Mouse (Mus musculus) brown adipose tissue, adult 24 weeks (tissue): Measurements from ENCODE around the gene Defb19. TPM values are rescaled to one million over a fixed set of nuclear protein-coding genes. Genes with fewer than 3 reads are reported as not detected.

ENCODE experiments used
- H3K27ac ChIP-seq: fragments of 200-500 bp; replicated peaks from 2 replicates; pipeline ENCODE4 v1.5.1; 2012; ENCODE audit warnings: low read depth, mild to moderate bottlenecking, low read length
- H3K4me1 ChIP-seq: fragments of 200-500 bp; 2 replicates; pipeline ENCODE4 v1.6.1; 2012; ENCODE audit warnings: low read length, mixed read lengths; ENCODE audit not compliant: control insufficient read depth, insufficient read depth, insufficient read length
- H3K4me3 ChIP-seq: fragments of 200-500 bp; 2 replicates; pipeline ENCODE4 v1.5.1; 2012; ENCODE audit warnings: low read depth, mild to moderate bottlenecking, low read length, moderate library complexity; ENCODE audit not compliant: insufficient read depth
- polyA plus RNA-seq: library from polyadenylated mRNA; stranded (reverse); fragments of >200 nt; gene quantifications from 2 replicates; pipeline ENCODE4 v1.2.4, GENCODE M21; 2012; ENCODE audit not compliant: missing spikeins, insufficient read depth, insufficient read length

Defb19 gene
- not detected in 2 replicates for polyA plus RNA-seq

GRCm38 (mm10) chr2:152580107-152580506, at the start of gene Defb19:
Defb19 (minus strand) TSS chr2:152580312.
- H3K4me3 ChIP-seq: no peak within 1 kb of the TSS
- H3K4me1 ChIP-seq: no peaks in the 10 kb centered on the region
- no peak within 1 kb of the TSS for H3K27ac ChIP-seq

GRCm38 (mm10) chr2:152629904-152630303, 49.8 kb upstream of the Defb19 start:
- no peaks in the 10 kb centered on the region for H3K4me1 ChIP-seq
- H3K27ac ChIP-seq: no peak overlapping the region
- no peak overlapping the region for H3K4me3 ChIP-seq

- H3K27ac ChIP-seq: no peak overlapping the region
- H3K4me3 ChIP-seq: no peak overlapping the region
- H3K4me1 ChIP-seq: no peaks in the 10 kb centered on the region
Measured at GRCm38 (mm10) chr2:152629239-152629638, 49.1 kb upstream of the Defb19 start.

GRCm38 (mm10) chr2:152628066-152628465, 48.0 kb upstream of the Defb19 start:
- H3K4me3 ChIP-seq: peak overlapping the region; percentile 55
- no peaks in the 10 kb centered on the region for H3K4me1 ChIP-seq
- peak overlapping the region; percentile 46; the same call in 1 of the 2 replicates for H3K27ac ChIP-seq

GRCm38 (mm10) chr2:152626774-152627591, 46.9 kb upstream of the Defb19 start, which contains the start of gene Rem1:
Rem1 (plus strand) TSS chr2:152626951.
- Histone ChIP-seq H3K27ac (peak within 1 kb of the TSS; percentile 46), H3K4me3 (peak within 1 kb of the TSS; percentile 55), H3K4me1 (no peaks in the 10 kb centered on the region)

- Histone ChIP-seq H3K4me1 (no peaks in the 10 kb centered on the region), H3K27ac (no peak overlapping the region), H3K4me3 (no peak overlapping the region)
Measured at GRCm38 (mm10) chr2:152625256-152625655, 45.1 kb upstream of the Defb19 start.

- H3K27ac ChIP-seq: no peak overlapping the region
- no peak overlapping the region for H3K4me3 ChIP-seq
- H3K4me1 ChIP-seq: no peaks in the 10 kb centered on the region
Measured at GRCm38 (mm10) chr2:152624566-152624965, 44.5 kb upstream of the Defb19 start.

GRCm38 (mm10) chr2:152622953-152623352, 42.8 kb upstream of the Defb19 start, which contains the start of gene Defb25:
Defb25 (minus strand) TSS chr2:152623053.
- Histone ChIP-seq H3K4me1 (no peaks in the 10 kb centered on the region), H3K27ac (no peak within 1 kb of the TSS), H3K4me3 (no peak within 1 kb of the TSS)

GRCm38 (mm10) chr2:152622151-152622550, 42.0 kb upstream of the Defb19 start:
- H3K27ac ChIP-seq: no peak overlapping the region
- no peaks in the 10 kb centered on the region for H3K4me1 ChIP-seq
- H3K4me3 ChIP-seq: no peak overlapping the region

GRCm38 (mm10) chr2:152620367-152621134, 40.4 kb upstream of the Defb19 start:
- H3K4me1 ChIP-seq: no peaks in the 10 kb centered on the region
- no peak overlapping the region for H3K4me3 ChIP-seq
- no peak overlapping the region; the same call in 1 of the 2 replicates for H3K27ac ChIP-seq

GRCm38 (mm10) chr2:152617374-152617773, 37.3 kb upstream of the Defb19 start:
- Histone ChIP-seq H3K4me3 (no peak overlapping the region), H3K4me1 (no peaks in the 10 kb centered on the region), H3K27ac (no peak overlapping the region)

GRCm38 (mm10) chr2:152616470-152616869, 36.4 kb upstream of the Defb19 start:
- Histone ChIP-seq H3K4me3 (no peak overlapping the region), H3K27ac (no peak overlapping the region), H3K4me1 (no peaks in the 10 kb centered on the region)

GRCm38 (mm10) chr2:152615563-152615962, 35.5 kb upstream of the Defb19 start:
- no peaks in the 10 kb centered on the region for H3K4me1 ChIP-seq
- no peak overlapping the region for H3K4me3 ChIP-seq
- H3K27ac ChIP-seq: no peak overlapping the region

GRCm38 (mm10) chr2:152612193-152612592, 32.1 kb upstream of the Defb19 start:
- Histone ChIP-seq H3K4me3 (no peak overlapping the region), H3K4me1 (no peaks in the 10 kb centered on the region), H3K27ac (no peak overlapping the region)

- no peaks in the 10 kb centered on the region for H3K4me1 ChIP-seq
- H3K27ac ChIP-seq: no peak overlapping the region
- no peak overlapping the region for H3K4me3 ChIP-seq
Measured at GRCm38 (mm10) chr2:152608719-152609118, 28.6 kb upstream of the Defb19 start.
